ENCODE assay signal across 22 mouse cellular contexts in the genomic region with DNA sequence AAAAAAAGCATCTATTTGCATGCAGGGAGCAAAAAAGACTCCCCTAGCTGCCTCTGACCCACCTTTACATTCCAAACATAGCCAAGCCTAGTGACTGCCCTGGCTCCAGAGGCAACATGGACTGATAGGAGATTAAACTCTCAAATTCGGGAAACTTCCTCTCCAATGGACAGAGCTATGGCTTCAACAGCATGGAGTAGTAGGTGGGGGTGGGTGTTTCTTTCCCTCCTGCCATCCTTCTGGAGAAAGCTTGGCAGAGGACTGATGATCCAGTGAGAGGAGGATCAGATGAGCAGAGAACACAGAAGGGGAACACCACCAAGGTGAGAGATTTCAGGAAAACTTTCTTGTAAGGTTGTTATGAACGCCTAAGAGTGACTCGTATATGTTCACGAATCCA. TPM values are rescaled to one million over a fixed set of nuclear protein-coding genes. Genes with fewer than 3 reads are reported as not detected.
DNase-seq lines count a peak whose midpoint lies in the region; ATAC-seq and TF ChIP-seq lines count a peak whose summit lies in the region.
"Had no signal": no experiment of that assay in that cellular context is flagged by ENCODE, and none has a peak within 500 bp of the region (broad histone marks: within the 10 kb centered on the region; RNA-seq: fewer than 3 reads in every experiment).

No protein-coding gene starts in this region.

- TF ChIP-seq CTCF in cerebellum, adult 2 months (IDR thresholded peaks at IDR 0.05; ENCODE audit: borderline replicate concordance, insufficient read depth, low read depth, low read length): no peak

- no peak for DNase-seq in frontal cortex, adult 2 months (ENCODE audit: extremely low spot score in 1 of 2, low spot score in 1 of 2)
- peak; percentile 68 for DNase-seq in heart, adult 11 months
- DNase-seq in heart, postnatal 4 days: no peak
- DNase-seq in brain, adult 2 months (ENCODE audit: low read depth, low spot score): peak; percentile 28
- DNase-seq in telencephalon, adult 2 months (ENCODE audit: low read depth, low spot score): peak; percentile 10
- no peak for DNase-seq in spleen, adult 12 weeks (ENCODE audit: low spot score)
- no peak for DNase-seq in cerebellum, adult 2 months
- DNase-seq: adrenal gland, adult 2 months; adrenal gland, adult 8-10 months; adrenal gland, postnatal 10 days; adrenal gland, postnatal 14 days; adrenal gland, postnatal 25 days; adrenal gland, postnatal 36 days; B cell, adult 2 months; cerebellum, adult 11 months; cerebellum, adult 11-12 months; cerebellum, adult 18-20 months had no signal

- no peak for TF ChIP-seq POLR2A in cerebellum, adult 2 months (IDR thresholded peaks at IDR 0.05; ENCODE audit: borderline replicate concordance, insufficient read depth, low read length)

- 91% methylated on average over 4 of the region's 4 CpGs for WGBS in cerebellum, adult 2 months

- no peaks in the 10 kb centered on the region for H3K27me3 ChIP-seq in cerebellum, adult 2 months (ENCODE audit: control insufficient read depth, insufficient read depth, low read length)
- H3K27me3 ChIP-seq: CH12.LX, Patski had no signal

- no peaks in the 10 kb centered on the region for H3K4me1 ChIP-seq in cerebellum, adult 2 months (ENCODE audit: control insufficient read depth, insufficient read depth, low read length)

- ATAC-seq in frontal cortex, adult (ENCODE audit: low TSS enrichment): peak; percentile 68
- ATAC-seq: activated CD4-positive, CD25-positive, alpha-beta regulatory T cell, adult 4 months; CD4-positive, CD25-positive, alpha-beta regulatory T cell, adult 4 months; Patski had no signal

- no peak overlapping the region for H3K27ac ChIP-seq in cerebellum, adult 2 months (ENCODE audit: insufficient read depth, low read length)

- no peak overlapping the region for H3K4me3 ChIP-seq in cerebellum, adult 2 months (replicated peaks; ENCODE audit: insufficient read depth, low read depth, low read length)

RNA-seq across cellular contexts. Expression of a gene that starts 14.6 kb away (rescaled TPM):
- polyA plus RNA-seq in frontal cortex, adult 2 months (2012; rRNA removed): 23.5 and 26.1 TPM in 2 replicates
- 10 to 100 TPM; 22.8 to 24.7 TPM for total RNA-seq in heart, postnatal 4 days (2021)
- polyA plus RNA-seq in cerebellum, adult 2 months (2012; rRNA removed): 31.5 and 31.7 TPM in 2 replicates

RNA-seq across cellular contexts. Expression of a gene that starts 14.7 kb away (rescaled TPM):
- 8.1 and 8.8 TPM in 2 replicates for polyA plus RNA-seq in frontal cortex, adult 2 months (2012; rRNA removed)
- 1 to 10 TPM; 5.9 to 6.0 TPM for total RNA-seq in heart, postnatal 4 days (2021)
- polyA plus RNA-seq in cerebellum, adult 2 months (2012; rRNA removed): 7.4 and 8.1 TPM in 2 replicates

RNA-seq across cellular contexts. Expression of a gene that starts 35.6 kb away (rescaled TPM):
- polyA plus RNA-seq in frontal cortex, adult 2 months (2012; rRNA removed): 21.1 and 21.5 TPM in 2 replicates
- 10 to 100 TPM; 15.8 to 18.6 TPM for total RNA-seq in heart, postnatal 4 days (2021)
- polyA plus RNA-seq in cerebellum, adult 2 months (2012; rRNA removed): 17.3 and 19.0 TPM in 2 replicates

Comparison
In these comparisons a context has a peak if more than half of its experiments do, and no peak if none do; other contexts are left out.
1. DNase-seq: peak in heart, adult 11 months (single experiment), brain, adult 2 months (single experiment) and telencephalon, adult 2 months (single experiment); none in frontal cortex, adult 2 months (0 of 2), heart, postnatal 4 days (single experiment), spleen, adult 12 weeks (single experiment) and cerebellum, adult 2 months (0 of 2).